Mouse (Mus musculus) neural tube, embryonic 12.5 days (tissue): ENCODE measurements around the gene Plcb2. TPM values are rescaled to one million over a fixed set of nuclear protein-coding genes. Genes with fewer than 3 reads are reported as not detected.

Experiments
- ATAC-seq: fragments of 200-750 bp; cut with Nextera tagmentation; 2 replicates; pipeline ENCODE4 v1.8.0; 2017; ENCODE audit warnings: low read depth, mild to moderate bottlenecking, moderate TSS enrichment, moderate library complexity; ENCODE audit not compliant: low FRiP score
- H3K27ac ChIP-seq: fragments of 300-500 bp; sonication (generic); 2 replicates; pipeline ENCODE4 v1.5.1; 2016
- H3K27me3 ChIP-seq: fragments of 300-500 bp; sonication (generic); replicated peaks from 2 replicates; pipeline ENCODE4 v1.6.1; 2016; ENCODE audit warnings: mild to moderate bottlenecking
- H3K36me3 ChIP-seq: fragments of 300-500 bp; sonication (generic); 2 replicates; pipeline ENCODE4 v1.6.1; 2016; ENCODE audit warnings: mild to moderate bottlenecking
- H3K4me1 ChIP-seq: fragments of 300-500 bp; sonication (generic); 2 replicates; pipeline ENCODE4 v1.6.1; 2016
- H3K4me2 ChIP-seq: fragments of 300-500 bp; sonication (generic); replicated peaks from 2 replicates; pipeline ENCODE4 v1.6.1; 2016; ENCODE audit warnings: mild to moderate bottlenecking
- H3K4me3 ChIP-seq: fragments of 300-500 bp; sonication (generic); 2 replicates; pipeline ENCODE4 v1.5.1; 2016
- H3K9ac ChIP-seq: fragments of 300-500 bp; sonication (generic); 2 replicates; pipeline ENCODE4 v1.6.1; 2016; ENCODE audit warnings: mild to moderate bottlenecking
- H3K9me3 ChIP-seq: fragments of 300-500 bp; sonication (generic); 2 replicates; pipeline ENCODE4 v1.6.1; 2016; ENCODE audit warnings: mild to moderate bottlenecking
- WGBS: fragments of 180-500 bp; shearing (Covaris S2); methylation state at CpG from one replicate; pipeline ENCODE4 v1.1.7; 2016; 5-methylcytosine and 5-hydroxymethylcytosine counted together
- polyA plus RNA-seq: library from polyadenylated mRNA; unstranded; fragments of >200 nt; fragmentation: Nextera tagmentation; extraction: Ambion mirVana; gene quantifications from 2 replicates; pipeline ENCODE4 v1.2.1, GENCODE M21; 2016

The Plcb2 gene
- polyA plus RNA-seq, 1 experiment from 2014 or later: 1.1 TPM

DNA sequence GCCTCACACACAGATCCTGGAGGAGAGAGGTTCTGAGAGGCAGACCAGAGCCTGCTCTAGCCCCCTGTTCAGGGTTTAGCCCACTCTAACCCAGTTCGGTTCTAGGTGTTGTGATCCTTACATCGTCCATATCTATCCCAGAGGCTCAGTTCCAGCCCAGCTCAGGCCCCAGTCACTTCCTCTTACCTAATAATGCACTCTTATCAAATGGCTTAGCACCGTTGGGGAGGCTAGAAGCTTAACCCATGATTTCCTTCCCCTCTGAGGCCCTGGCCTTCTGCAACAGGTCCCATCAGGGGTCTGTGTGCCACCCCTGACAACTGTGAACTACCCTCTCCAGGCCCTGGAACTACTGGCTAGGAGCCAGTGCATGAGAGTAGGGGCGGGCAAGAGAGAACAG, 956 bp upstream of the Plcb2 start:
- no peak overlapping the region for H3K4me2 ChIP-seq
- peaks cover 10% of the 10 kb centered on the region for H3K4me1 ChIP-seq
- 48% methylated on average over 4 of the region's 4 CpGs for WGBS
- no peak overlapping the region for H3K4me3 ChIP-seq
- no peaks in the 10 kb centered on the region for H3K9me3 ChIP-seq
- H3K27ac ChIP-seq: no peak overlapping the region
- ATAC-seq: no peak
- H3K9ac ChIP-seq: no peak overlapping the region
- H3K36me3 ChIP-seq: no peaks in the 10 kb centered on the region
- peaks cover 32% of the 10 kb centered on the region for H3K27me3 ChIP-seq

DNA sequence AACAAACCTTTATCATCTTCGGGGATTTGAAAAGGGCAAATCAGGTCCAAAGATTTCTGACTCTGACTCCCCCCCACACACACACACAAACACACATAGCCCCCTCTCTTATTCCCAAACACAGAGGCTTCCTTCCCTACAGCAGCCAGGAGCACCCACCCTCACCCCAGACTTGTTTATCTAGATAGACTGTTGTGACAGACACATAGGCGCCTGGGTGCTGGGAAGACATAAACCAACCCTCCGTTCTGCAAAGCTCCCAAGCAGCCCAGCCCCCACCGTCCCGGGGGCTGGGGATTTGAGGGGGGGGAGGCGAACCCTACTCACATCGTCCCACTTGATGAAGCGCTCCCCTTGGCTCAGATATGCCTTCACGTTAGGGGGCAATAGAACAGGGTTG, 327 bp downstream of the Plcb2 start:
- H3K4me2 ChIP-seq: 0 out of 2 replicates have a peak overlapping the region, but pooled peaks have one; percentile 21
- H3K36me3 ChIP-seq: no peaks in the 10 kb centered on the region
- no peak overlapping the region for H3K4me3 ChIP-seq
- H3K4me1 ChIP-seq: peaks cover 10% of the 10 kb centered on the region
- WGBS: 29% methylated on average over 9 of the region's 9 CpGs
- no peak overlapping the region for H3K27ac ChIP-seq
- no peak overlapping the region for H3K9ac ChIP-seq
- no peaks in the 10 kb centered on the region for H3K9me3 ChIP-seq
- H3K27me3 ChIP-seq: peaks cover 27% of the 10 kb centered on the region
- no peak for ATAC-seq

DNA sequence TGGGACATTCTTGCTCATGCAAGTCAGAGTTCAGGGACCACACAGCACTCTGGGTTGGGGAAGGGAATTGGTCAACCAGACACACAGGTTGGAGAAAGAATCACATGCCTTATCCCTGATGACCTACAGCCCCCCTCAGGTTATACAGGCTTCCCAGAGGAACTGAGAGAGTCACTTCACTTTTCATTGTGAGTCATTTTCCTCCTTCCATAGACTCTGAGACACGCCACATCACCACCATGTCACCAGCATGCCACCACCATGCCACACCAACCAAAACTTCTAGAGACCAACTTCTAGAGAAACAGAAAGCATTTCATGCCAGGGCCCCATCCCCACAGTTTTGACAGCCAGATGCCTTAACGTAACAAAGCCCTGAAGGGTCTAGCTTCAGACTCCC, 1.4 kb downstream of the Plcb2 start:
- Histone ChIP-seq H3K4me3 (no peak overlapping the region), H3K4me1 (peaks cover 10% of the 10 kb centered on the region), H3K9ac (no peak overlapping the region), H3K36me3 (no peaks in the 10 kb centered on the region), H3K27ac (no peak overlapping the region), H3K27me3 (peaks cover 25% of the 10 kb centered on the region), H3K4me2 (no peak overlapping the region), H3K9me3 (no peaks in the 10 kb centered on the region)
- no peak for ATAC-seq
- 77% methylated on average over 2 of the region's 2 CpGs for WGBS

DNA sequence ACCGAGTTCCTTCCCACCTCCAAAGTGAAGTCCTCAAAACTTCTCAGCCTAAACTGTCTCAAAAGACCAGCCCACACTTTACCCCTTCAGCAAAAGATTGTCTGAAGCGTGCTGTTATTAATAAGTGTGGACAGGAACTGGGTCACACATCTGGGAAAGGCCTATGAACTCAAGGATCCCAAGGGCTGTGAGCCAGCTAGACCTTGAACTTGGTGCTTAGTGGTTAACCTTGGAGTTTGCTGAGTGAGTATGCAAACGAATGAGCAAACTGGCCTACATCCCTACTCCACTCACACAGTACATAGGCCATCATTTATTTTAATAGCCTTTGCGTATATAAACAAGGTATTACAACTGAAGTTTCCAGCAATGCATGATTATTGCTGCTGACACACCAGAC, 2.7 kb downstream of the Plcb2 start:
- H3K9ac ChIP-seq: no peak overlapping the region
- no peak overlapping the region for H3K4me3 ChIP-seq
- no peak for ATAC-seq
- no peak overlapping the region for H3K27ac ChIP-seq
- H3K36me3 ChIP-seq: no peaks in the 10 kb centered on the region
- no peaks in the 10 kb centered on the region for H3K9me3 ChIP-seq
- H3K27me3 ChIP-seq: peaks cover 21% of the 10 kb centered on the region
- H3K4me2 ChIP-seq: no peak overlapping the region
- H3K4me1 ChIP-seq: peaks cover 10% of the 10 kb centered on the region
- WGBS: 87% methylated on average over 4 of the region's 4 CpGs

DNA sequence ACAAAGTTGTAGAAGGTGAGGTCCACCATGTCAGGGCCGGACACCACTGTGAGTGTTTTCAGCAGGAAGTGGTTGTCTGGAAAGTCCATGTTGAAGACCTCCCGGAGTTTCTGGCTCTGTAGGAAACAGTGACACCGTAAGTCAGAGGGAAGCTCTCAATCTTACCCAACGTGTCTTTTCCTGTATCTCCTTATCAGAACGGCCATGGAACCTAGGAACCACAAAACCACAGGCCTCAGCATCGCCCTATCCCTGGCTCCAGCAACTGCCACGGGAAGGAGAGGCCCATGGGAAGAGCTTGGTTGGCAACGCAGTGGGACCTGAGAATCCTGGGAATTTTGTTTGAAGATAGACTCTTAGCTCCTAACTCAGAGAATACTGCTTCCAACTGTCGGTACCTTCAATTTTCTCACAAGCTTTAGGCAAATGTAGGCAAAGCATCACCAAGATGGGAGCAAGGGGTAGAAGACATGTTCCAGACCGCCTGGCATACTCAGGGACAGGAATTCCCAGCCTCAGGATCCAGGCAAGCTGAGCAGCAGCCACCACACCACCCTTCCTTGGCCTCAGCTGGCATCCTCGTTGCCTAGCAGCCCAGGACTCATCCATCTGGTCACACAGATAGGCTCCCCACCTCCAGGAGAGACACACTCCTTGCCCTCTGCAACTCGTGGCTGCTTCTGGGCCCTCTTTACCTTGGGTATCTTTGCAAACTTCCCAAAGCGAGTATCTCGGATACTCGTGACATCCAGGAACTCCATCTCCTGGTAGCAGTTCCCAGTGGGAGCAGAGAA, 4.3 kb downstream of the Plcb2 start:
- ATAC-seq: no peak
- no peak overlapping the region for H3K4me2 ChIP-seq
- no peak overlapping the region for H3K9ac ChIP-seq
- peaks cover 13% of the 10 kb centered on the region for H3K27me3 ChIP-seq
- H3K4me3 ChIP-seq: no peak overlapping the region
- peaks cover 10% of the 10 kb centered on the region for H3K4me1 ChIP-seq
- no peak overlapping the region for H3K27ac ChIP-seq
- no peaks in the 10 kb centered on the region for H3K9me3 ChIP-seq
- 83% methylated on average over 15 of the region's 15 CpGs for WGBS
- no peaks in the 10 kb centered on the region for H3K36me3 ChIP-seq

DNA sequence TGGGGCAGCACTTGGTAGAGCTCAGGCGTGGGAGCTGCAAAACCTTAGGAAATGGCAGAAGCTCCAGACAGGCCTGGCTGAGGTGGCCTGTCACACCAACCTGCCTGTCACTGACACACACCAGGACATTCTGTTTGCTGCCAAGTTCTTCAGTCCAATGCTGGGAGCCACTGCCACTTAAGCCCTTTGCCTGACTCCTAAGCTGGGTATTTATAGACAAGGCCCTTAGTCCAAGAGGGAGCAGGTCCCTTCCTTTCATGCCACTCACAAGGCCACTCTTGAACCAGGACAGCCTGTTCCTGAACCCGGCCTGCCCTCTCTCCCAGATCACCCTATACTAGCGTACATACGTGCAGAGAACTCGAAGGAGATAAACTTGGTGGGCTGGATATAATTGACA, 11.6 kb downstream of the Plcb2 start:
- peaks cover 32% of the 10 kb centered on the region for H3K27me3 ChIP-seq
- no peak for ATAC-seq
- H3K9me3 ChIP-seq: no peaks in the 10 kb centered on the region
- no peak overlapping the region for H3K4me2 ChIP-seq
- peaks cover 6% of the 10 kb centered on the region for H3K4me1 ChIP-seq
- H3K4me3 ChIP-seq: no peak overlapping the region
- no peaks in the 10 kb centered on the region for H3K36me3 ChIP-seq
- no peak overlapping the region for H3K9ac ChIP-seq
- no peak overlapping the region for H3K27ac ChIP-seq
- 86% methylated on average over 5 of the region's 5 CpGs for WGBS

DNA sequence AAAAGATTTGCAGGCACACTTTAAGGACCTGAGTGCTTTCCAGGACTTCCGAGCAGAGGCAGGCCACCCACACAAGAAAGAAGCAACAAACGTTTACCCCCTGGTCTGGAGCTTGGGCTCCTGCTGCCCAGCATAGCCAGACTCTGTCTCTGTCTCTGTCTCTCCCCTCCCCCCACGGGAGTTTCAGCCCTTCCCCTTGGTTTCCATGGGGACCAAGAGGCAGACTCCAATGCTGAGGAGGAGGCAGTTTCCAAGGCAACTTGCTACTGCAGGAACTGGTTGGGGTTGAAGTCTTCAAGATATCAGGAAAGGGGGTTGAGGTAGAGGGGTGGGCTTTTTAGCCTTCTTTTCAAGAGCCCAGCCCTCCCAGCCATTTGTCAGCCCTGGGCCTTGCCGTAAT, 14.0 kb downstream of the Plcb2 start:
- no peak for ATAC-seq
- Histone ChIP-seq H3K4me1 (peaks cover 18% of the 10 kb centered on the region), H3K9me3 (no peaks in the 10 kb centered on the region), H3K27ac (no peak overlapping the region), H3K27me3 (peaks cover 55% of the 10 kb centered on the region), H3K4me3 (no peak overlapping the region), H3K4me2 (no peak overlapping the region), H3K9ac (no peak overlapping the region), H3K36me3 (no peaks in the 10 kb centered on the region)
- WGBS: 23% methylated on average over 4 of the region's 4 CpGs

DNA sequence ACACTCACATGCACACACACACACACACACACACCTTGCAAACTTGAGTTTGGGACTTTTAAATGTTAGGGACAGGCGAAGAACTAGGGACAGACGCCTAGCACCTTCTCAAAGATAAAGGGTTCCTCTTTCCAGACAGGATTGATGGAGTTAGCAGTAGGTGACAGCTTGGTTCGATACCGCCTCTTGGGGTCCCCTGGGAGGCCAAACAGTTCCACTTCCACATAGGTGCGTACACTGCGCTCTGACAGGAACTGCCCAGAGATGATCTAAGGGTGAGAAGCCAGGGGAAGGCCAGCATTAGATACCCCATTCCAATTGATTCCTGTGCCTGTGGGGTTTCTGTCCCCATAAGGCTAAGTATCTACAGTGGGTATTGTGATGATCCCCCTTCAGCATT, 14.6 kb downstream of the Plcb2 start:
- Histone ChIP-seq H3K27me3 (peaks cover 61% of the 10 kb centered on the region), H3K4me1 (peaks cover 18% of the 10 kb centered on the region), H3K36me3 (no peaks in the 10 kb centered on the region), H3K9ac (no peak overlapping the region), H3K4me3 (no peak overlapping the region), H3K4me2 (no peak overlapping the region), H3K27ac (no peak overlapping the region), H3K9me3 (no peaks in the 10 kb centered on the region)
- no peak for ATAC-seq
- WGBS: 92% methylated on average over 6 of the region's 6 CpGs

DNA sequence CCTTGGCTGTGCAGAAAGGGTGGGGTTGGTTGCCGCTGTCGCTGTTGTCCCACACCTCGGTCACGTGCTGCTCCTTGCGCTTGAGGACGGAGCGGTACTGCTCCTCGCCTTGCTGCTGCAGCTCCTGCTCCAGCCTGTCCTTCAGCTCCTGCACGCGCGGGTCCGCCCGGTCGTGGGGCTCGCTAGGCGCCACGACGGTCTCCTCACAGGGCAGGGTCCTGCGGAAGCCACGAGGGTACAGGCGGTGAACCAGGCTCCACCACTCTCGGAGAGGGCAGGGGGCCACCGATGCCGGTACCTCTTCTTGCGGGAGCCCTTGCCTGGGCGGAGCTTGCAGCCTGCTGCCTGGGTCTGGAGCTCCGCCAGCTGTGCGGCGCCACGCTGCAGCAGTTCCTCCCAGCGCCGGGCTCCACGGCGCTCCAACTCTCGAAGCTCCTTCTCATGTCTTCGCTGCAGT, 17.2 kb downstream of the Plcb2 start:
- Histone ChIP-seq H3K4me2 (peak overlapping the region; percentile 81), H3K4me1 (peaks cover 21% of the 10 kb centered on the region), H3K9ac (peak overlapping the region; percentile 18; the same call in 1 of the 2 replicates), H3K9me3 (no peaks in the 10 kb centered on the region), H3K27me3 (peaks cover 80% of the 10 kb centered on the region), H3K27ac (no peak overlapping the region), H3K4me3 (peak overlapping the region; percentile 34), H3K36me3 (no peaks in the 10 kb centered on the region)
- peak; percentile 67 for ATAC-seq
- WGBS: under 1% methylated on average over 36 of the region's 36 CpGs

DNA sequence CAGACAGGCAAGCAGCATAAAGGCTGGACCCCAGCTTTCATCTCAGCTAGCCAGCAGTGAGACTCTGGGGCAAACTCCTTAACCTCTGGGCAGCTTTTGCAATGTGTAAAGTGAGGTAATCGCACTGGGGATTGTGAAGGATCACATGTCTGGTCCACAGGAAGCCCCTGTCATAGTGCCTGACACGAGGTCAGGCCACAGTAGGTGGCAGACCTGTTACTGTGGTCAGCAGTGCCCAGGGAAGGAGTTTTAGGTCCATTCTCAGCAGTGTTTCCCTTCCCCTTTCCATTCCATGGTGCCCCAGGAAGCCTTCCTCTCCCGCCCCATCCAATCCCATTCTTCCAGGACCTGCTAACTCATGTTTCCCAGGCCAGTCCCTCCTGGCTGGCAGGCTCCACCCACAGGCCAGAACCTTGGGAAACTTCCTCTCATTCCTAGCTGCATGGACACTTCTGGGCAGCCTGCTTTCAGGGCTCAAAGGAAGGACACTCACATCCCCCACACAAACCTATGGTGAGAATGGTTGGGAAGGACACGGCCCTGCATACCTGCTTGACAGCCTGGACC, 18.5 kb downstream of the Plcb2 start:
- ATAC-seq: no peak
- H3K4me1 ChIP-seq: peaks cover 21% of the 10 kb centered on the region
- H3K27ac ChIP-seq: no peak overlapping the region
- no peak overlapping the region for H3K4me2 ChIP-seq
- no peak overlapping the region for H3K9ac ChIP-seq
- H3K27me3 ChIP-seq: peaks cover 87% of the 10 kb centered on the region
- no peaks in the 10 kb centered on the region for H3K9me3 ChIP-seq
- no peak overlapping the region for H3K4me3 ChIP-seq
- 30% methylated on average over 4 of the region's 4 CpGs for WGBS
- H3K36me3 ChIP-seq: no peaks in the 10 kb centered on the region

DNA sequence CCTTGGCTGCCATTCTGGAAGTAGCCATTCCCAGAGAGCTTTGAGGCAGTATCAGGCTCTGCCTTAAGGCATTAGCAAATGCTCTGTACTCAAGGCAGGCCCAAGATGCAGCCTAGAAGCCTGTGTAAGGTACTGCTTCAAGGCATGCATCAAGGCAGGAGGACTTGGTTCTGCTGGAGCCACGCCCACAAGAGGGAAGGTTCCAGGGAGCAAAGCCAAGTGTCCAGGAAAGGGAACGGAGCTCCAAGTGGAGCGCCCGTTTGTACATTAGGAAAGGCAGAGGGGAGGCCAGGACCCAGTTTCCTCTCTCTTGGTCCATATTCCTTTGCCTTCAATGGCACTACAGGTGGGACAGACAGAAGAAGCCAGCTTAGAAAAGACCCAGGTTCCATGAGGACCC, 19.8 kb downstream of the Plcb2 start:
- H3K4me2 ChIP-seq: no peak overlapping the region
- peaks cover 99% of the 10 kb centered on the region for H3K27me3 ChIP-seq
- no peak overlapping the region for H3K9ac ChIP-seq
- ATAC-seq: no peak
- H3K4me3 ChIP-seq: no peak overlapping the region
- H3K9me3 ChIP-seq: no peaks in the 10 kb centered on the region
- H3K27ac ChIP-seq: no peak overlapping the region
- 75% methylated on average over 4 of the region's 4 CpGs for WGBS
- peaks cover 26% of the 10 kb centered on the region for H3K4me1 ChIP-seq
- H3K36me3 ChIP-seq: no peaks in the 10 kb centered on the region

DNA sequence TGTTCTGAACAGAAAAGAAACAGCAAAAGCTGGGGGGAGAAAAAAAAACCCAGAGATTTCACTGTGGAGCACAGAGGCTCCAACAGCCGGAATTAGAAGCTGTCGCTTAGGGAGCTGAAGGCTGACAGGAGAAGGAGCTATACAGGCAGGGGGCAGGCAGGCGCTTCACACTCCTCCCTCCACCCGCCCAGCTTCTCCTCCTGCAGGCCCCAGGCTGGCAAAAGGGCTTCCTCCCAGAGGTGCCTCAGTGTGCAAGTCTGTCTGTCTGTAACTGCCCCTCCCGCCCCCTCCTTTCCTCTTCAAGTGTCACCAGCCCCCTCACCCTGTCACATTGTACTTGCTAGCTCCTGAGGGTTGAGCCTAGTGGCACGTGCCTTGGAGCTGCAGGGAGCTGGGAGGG, 21.8 kb downstream of the Plcb2 start:
- Histone ChIP-seq H3K4me3 (no peak overlapping the region), H3K9ac (no peak overlapping the region), H3K36me3 (no peaks in the 10 kb centered on the region), H3K27me3 (peaks cover 99% of the 10 kb centered on the region), H3K27ac (no peak overlapping the region), H3K9me3 (no peaks in the 10 kb centered on the region), H3K4me2 (no peak overlapping the region), H3K4me1 (peaks cover 34% of the 10 kb centered on the region)
- ATAC-seq: no peak
- 9% methylated on average over 6 of the region's 6 CpGs for WGBS
